Mouse (Mus musculus) lung, embryonic 14.5 days (tissue): ENCODE results near the gene Hoxa5. TPM values are rescaled to one million over a fixed set of nuclear protein-coding genes. Genes with fewer than 3 reads are reported as not detected.

ENCODE experiments used
- ATAC-seq: fragments of 200-750 bp; cut with Nextera tagmentation; 2 replicates; pipeline ENCODE4 v1.8.0; 2017; ENCODE audit warnings: mild to moderate bottlenecking, moderate TSS enrichment, moderate library complexity; ENCODE audit not compliant: insufficient read depth
- DNase-seq: peaks from one replicate; pipeline ENCODE4 v3.0.0-alpha.2; 2015
- H3K27ac ChIP-seq: fragments of 300-500 bp; sonication (generic); 2 replicates; pipeline ENCODE4 v1.5.1; 2014; ENCODE audit warnings: low read depth, mild to moderate bottlenecking, moderate library complexity
- H3K27me3 ChIP-seq: fragments of 300-500 bp; sonication (generic); 2 replicates; pipeline ENCODE4 v1.6.1; 2014; ENCODE audit warnings: low read length, control low read depth; ENCODE audit not compliant: insufficient read depth
- H3K36me3 ChIP-seq: fragments of 300-500 bp; sonication (generic); 2 replicates; pipeline ENCODE4 v1.6.1; 2014; ENCODE audit warnings: control low read depth; ENCODE audit not compliant: insufficient read depth
- H3K4me1 ChIP-seq: fragments of 300-500 bp; sonication (generic); 2 replicates; pipeline ENCODE4 v1.6.1; 2014; ENCODE audit warnings: antibody characterized with exemption, control low read depth; ENCODE audit not compliant: insufficient read depth
- H3K4me2 ChIP-seq: fragments of 300-500 bp; sonication (generic); 2 replicates; pipeline ENCODE4 v1.6.1; 2014; ENCODE audit warnings: mild to moderate bottlenecking
- H3K4me3 ChIP-seq: fragments of 300-500 bp; sonication (generic); 2 replicates; pipeline ENCODE4 v1.5.1; 2014; ENCODE audit warnings: low read depth, low read length
- H3K9ac ChIP-seq: fragments of 300-500 bp; sonication (generic); 2 replicates; pipeline ENCODE4 v1.6.1; 2014
- H3K9me3 ChIP-seq: fragments of 300-500 bp; sonication (generic); 2 replicates; pipeline ENCODE4 v1.6.1; 2016; ENCODE audit warnings: low read depth, low read length, control low read depth
- CTCF ChIP-seq: IDR thresholded peaks from 2 replicates; pipeline ENCODE4 v1.5.1; 2016; ENCODE audit warnings: antibody characterized with exemption, low read depth
- WGBS: fragments of 180-500 bp; shearing (Covaris S2); extraction: QIAGEN DNeasy Blood & Tissue Kit; methylation state at CpG from one replicate; pipeline ENCODE4 v1.1.7; 2014; 5-methylcytosine and 5-hydroxymethylcytosine counted together
- polyA plus RNA-seq: library from polyadenylated mRNA; unstranded; fragments of >200 nt; fragmentation: Nextera tagmentation; extraction: Ambion mirVana; gene quantifications from 2 replicates; pipeline ENCODE4 v1.2.1, GENCODE M21; 2014

The Hoxa5 gene
- polyA plus RNA-seq, 1 experiment from 2014 or later = 58.5 TPM

DNA sequence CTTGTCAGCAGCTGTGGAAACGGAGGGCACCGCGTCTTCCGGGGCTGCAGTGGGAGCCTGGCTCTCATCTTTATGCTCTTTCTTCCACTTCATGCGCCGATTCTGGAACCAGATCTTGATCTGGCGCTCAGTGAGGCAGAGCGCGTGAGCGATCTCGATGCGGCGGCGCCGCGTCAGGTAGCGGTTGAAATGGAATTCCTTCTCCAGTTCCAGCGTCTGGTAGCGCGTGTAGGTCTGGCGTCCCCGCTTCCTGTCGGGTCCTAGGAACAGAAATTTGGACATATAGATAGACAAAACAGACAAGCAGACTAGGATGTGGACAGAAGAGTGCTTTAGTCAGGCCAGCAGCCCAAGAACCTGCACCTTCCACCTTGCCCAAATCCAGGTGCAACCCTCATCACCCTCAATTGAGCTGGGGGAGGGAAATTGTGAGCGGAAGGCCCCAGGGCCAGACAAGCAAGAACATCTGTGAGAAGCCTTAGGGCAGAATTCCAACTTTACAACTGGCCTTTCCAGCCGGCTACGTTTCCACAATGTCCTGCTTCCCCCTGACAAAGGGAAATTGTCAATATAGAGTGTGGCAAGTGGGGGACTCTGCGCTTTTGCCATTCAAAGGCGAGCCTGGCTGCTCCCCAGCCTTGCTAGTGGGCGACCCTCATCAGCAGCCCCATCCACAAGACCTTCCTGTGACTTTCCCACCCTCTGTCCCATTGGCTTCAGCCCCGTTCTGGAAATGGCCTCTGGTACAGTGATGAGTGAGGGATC is 11.6 kb upstream of the Hoxa5 start:
- Histone ChIP-seq H3K36me3 (no peaks in the 10 kb centered on the region), H3K27me3 (peaks cover 99% of the 10 kb centered on the region), H3K4me1 (no peaks in the 10 kb centered on the region), H3K4me3 (peak overlapping the region; percentile 13; the same call in 1 of the 2 replicates), H3K9me3 (no peaks in the 10 kb centered on the region), H3K9ac (no peak overlapping the region), H3K27ac (no peak overlapping the region), H3K4me2 (peak overlapping the region; percentile 81)
- no peak for ATAC-seq
- 5% methylated on average over 30 of the region's 30 CpGs for WGBS
- no peak for TF ChIP-seq CTCF
- no peak for DNase-seq

DNA sequence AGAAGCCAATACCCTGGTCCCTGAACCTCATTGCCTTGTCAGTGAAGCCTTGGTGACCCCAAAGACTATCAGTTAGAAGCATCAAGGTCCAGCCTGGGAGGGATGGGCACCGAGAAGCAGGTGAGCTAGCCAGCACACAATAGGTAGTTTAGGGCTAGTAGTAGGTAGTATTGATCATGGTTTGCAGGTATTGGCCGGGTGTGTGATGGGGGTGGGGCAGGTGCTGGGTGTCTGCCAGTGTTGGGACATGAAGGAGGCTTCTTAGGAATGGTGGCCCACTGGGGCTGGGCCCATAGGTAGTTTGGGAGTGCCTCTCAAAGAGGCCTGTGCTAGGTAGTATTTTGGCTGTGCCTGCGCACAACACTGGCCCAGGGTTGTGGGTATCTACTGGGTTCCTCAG is 10.7 kb upstream of the Hoxa5 start:
- TF ChIP-seq CTCF = no peak
- Histone ChIP-seq H3K27me3 (peaks cover 99% of the 10 kb centered on the region), H3K9me3 (no peaks in the 10 kb centered on the region), H3K9ac (no peak overlapping the region), H3K36me3 (no peaks in the 10 kb centered on the region), H3K27ac (no peak overlapping the region), H3K4me1 (no peaks in the 10 kb centered on the region), H3K4me2 (no peak overlapping the region), H3K4me3 (no peak overlapping the region)
- 35% methylated on average over 3 of the region's 3 CpGs for WGBS
- no peak for ATAC-seq
- DNase-seq = no peak

DNA sequence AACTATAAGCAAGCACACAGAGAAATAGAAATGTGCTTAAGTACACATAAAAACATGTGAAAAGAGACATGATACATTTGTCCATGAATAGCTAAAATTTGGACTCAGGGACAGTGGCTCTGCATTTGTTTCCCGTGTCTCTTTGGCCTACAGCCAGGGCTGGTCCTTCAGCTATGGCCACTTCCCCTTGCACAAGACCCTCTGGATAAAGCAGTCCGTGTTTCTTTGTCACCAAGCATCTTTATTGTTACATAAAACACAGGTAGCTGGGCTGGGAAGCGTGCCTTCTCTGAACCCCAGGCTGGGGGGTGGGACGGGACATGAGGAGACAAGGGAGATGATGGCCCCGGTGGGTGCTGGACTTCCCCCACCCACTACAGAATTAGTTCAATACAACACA is 9.9 kb upstream of the Hoxa5 start:
- Histone ChIP-seq H3K9ac (no peak overlapping the region), H3K4me2 (peak overlapping the region; percentile 87; the same call in 1 of the 2 replicates), H3K4me3 (no peak overlapping the region), H3K4me1 (no peaks in the 10 kb centered on the region), H3K27me3 (peaks cover 98% of the 10 kb centered on the region), H3K27ac (no peak overlapping the region), H3K36me3 (no peaks in the 10 kb centered on the region), H3K9me3 (no peaks in the 10 kb centered on the region)
- TF ChIP-seq CTCF = no peak
- no peak for ATAC-seq
- WGBS = 32% methylated on average over 5 of the region's 5 CpGs
- peak; percentile 44 for DNase-seq

DNA sequence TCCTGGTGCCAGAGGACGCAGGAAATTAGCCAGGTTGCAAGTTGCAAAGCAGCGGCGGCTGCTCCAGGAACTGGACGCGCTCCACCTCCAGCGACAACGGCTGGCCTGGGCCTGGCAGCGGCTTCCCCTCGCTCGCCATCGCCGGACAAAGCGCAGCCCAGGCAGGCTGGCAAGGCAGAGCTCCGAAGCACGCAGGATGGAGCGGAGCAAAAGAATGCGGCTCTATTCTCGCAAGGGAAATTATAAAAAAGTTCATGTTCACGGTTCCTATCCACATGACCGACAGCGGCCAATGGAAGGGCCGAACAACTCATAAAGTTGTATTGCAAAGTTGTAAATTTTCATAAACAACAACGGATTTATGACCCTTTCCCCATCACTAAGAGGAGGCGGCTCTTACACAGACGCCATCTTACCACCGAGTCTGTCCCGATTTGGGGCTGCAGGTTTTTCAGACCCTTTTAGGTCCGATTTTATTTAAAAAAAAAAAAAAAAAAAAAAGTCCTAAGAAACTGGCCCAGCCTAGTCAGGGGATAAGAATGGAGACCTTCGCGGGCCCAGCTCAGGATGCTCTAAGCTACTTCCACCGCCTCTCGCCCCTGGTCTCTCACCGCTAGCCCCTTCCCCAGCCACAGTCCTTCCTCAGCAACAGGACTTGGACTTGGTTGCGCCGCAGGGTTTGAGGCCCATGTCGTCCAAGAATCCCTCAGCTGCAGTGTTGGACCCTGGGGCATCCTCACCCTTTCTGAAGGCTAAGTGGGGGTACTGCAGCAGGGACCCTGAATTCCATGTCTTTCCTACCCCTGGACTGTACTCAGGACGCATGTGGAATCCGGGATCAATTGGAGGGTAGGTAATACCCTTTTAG is 9.0 kb upstream of the Hoxa5 start, which contains the start of the genes Hoxa3 and Gm28308:
Hoxa3 (minus strand) TSS at position 218 of the 868 bp plus-strand sequence.
Gm28308 (minus strand) TSS at position 221 of the 868 bp plus-strand sequence.
- DNase-seq (peak; percentile 80), ATAC-seq (peak; percentile 21; the same call in 1 of the 2 replicates)
- H3K27me3 ChIP-seq = peaks cover 98% of the 10 kb centered on the region
- no peaks in the 10 kb centered on the region for H3K36me3 ChIP-seq
- WGBS = 9% methylated on average over 38 of the region's 38 CpGs
- peak within 1 kb of the TSS; percentile 87 for H3K4me2 ChIP-seq
- peak within 1 kb of the TSS; percentile 43 for H3K4me3 ChIP-seq
- peak within 1 kb of the TSS; percentile 85; the same call in 1 of the 2 replicates for H3K27ac ChIP-seq
- no peak for TF ChIP-seq CTCF
- no peaks in the 10 kb centered on the region for H3K9me3 ChIP-seq
- H3K9ac ChIP-seq = peak within 1 kb of the TSS; percentile 40
- 0 out of 2 replicates have a peak, but pooled peaks cover 3% of the 10 kb centered on the region for H3K4me1 ChIP-seq

DNA sequence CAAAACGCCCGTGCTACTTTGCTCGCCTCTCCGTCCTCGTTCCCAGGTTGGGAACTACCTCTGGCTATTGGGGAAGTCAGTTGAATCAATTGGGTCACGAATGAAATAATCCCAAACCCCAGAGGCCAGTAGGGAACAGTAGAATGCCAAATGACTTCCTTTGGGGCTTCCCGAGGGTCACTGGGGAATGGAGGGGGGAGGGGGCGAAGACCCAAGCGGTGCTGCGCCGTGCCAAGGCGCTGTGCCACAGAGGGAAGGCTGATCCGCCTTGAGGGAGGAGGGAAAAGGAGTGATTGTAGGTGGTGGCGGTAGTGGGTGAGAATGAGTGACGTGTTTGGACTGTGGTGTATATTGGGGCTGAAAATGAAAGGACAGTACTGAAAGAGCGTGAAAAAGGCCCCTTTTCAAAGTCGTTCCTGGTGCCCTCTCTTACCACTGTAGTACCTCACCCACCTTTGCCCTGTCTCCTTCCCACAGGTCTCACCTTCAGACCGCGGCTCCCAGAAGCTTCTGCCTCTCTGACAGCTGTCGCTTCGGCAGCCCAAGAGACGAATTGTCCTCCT is 8.2 kb upstream of the Hoxa5 start:
- WGBS = 4% methylated on average over 22 of the region's 22 CpGs
- Histone ChIP-seq H3K36me3 (no peaks in the 10 kb centered on the region), H3K9me3 (no peaks in the 10 kb centered on the region), H3K4me3 (peak overlapping the region; percentile 43), H3K9ac (peak overlapping the region; percentile 40), H3K27ac (peak overlapping the region; percentile 85; the same call in 1 of the 2 replicates), H3K4me2 (peak overlapping the region; percentile 87), H3K27me3 (peaks cover 95% of the 10 kb centered on the region), H3K4me1 (0 out of 2 replicates have a peak, but pooled peaks cover 3% of the 10 kb centered on the region)
- ATAC-seq (no peak), DNase-seq (peak; percentile 49)
- TF ChIP-seq CTCF = no peak

DNA sequence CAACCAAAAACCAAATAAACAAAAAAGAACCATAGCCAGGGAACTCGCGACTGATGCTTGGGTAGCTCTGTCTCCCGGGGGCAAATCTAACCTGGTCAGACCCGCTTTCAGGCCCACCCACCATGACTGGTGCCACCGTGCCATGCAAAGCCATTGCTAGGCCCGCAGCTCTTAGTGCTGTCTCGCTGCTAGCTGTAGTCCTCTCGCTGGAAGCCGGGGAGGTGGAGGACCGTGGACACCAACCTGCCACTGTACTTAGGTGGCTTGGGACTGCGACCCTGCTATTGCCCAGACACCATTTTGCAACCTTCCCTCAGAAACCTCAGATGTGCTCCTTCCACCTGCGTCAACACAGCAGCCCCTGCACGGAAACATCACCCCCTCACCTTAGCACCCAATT is 7.6 kb upstream of the Hoxa5 start:
- Histone ChIP-seq H3K9ac (peak overlapping the region; percentile 40), H3K4me1 (0 out of 2 replicates have a peak, but pooled peaks cover 3% of the 10 kb centered on the region), H3K9me3 (no peaks in the 10 kb centered on the region), H3K36me3 (no peaks in the 10 kb centered on the region), H3K4me2 (peak overlapping the region; percentile 87), H3K27me3 (peaks cover 92% of the 10 kb centered on the region), H3K4me3 (peak overlapping the region; percentile 43), H3K27ac (0 out of 2 replicates have a peak overlapping the region, but pooled peaks have one; percentile 50)
- WGBS = 6% methylated on average over 13 of the region's 13 CpGs
- DNase-seq (no peak), ATAC-seq (no peak)
- no peak for TF ChIP-seq CTCF
